Mouse (Mus musculus) embryonic fibroblast, embryonic 13.5 days (primary cell): ENCODE measurements around the gene Sf3a2.

Source experiments
- CTCF ChIP-seq: IDR thresholded peaks from 2 replicates; pipeline ENCODE4 v1.5.1; 2011; ENCODE audit warnings: mild to moderate bottlenecking, control low read depth, low read length, moderate library complexity, borderline replicate concordance; ENCODE audit not compliant: insufficient read depth
- POLR2A ChIP-seq: IDR thresholded peaks from 2 replicates; pipeline ENCODE4 v1.6.1; 2011; ENCODE audit warnings: low read depth, mild to moderate bottlenecking, control low read depth, low read length, moderate library complexity

DNA sequence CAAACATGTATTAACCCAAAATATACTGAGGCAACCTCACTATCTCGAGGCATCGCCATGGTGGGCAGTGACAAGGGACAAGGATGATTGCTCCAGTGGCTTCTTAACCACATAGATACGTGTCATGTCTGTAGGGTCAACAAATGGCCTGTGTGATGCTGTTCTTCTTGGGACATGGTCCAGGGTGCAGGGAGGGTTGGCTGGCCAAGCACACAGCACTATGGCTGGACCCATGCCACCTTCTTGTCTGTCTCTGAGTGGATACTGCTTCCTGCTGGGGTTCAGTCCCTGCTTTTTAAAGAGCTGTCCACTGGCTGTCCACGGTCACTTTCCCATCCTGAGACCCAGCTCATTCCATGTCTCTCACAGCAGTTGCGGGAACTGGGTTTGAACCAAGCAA is 20.9 kb upstream of the Sf3a2 start:
- TF ChIP-seq POLR2A (no peak), CTCF (no peak)
